Comparison of ENCODE assay signal across 14 mouse cellular contexts in genomic region chr9:91354434-91355269, GRCm38 (mm10). TPM values are rescaled to one million over a fixed set of nuclear protein-coding genes. Genes with fewer than 3 reads are reported as not detected.
DNase-seq lines count a peak whose midpoint lies in the region; ATAC-seq and TF ChIP-seq lines count a peak whose summit lies in the region.
"Had no signal": no experiment of that assay in that cellular context is flagged by ENCODE, and none has a peak within 500 bp of the region (broad histone marks: within the 10 kb centered on the region; RNA-seq: fewer than 3 reads in every experiment).

No protein-coding gene starts in this region.

- no peak for TF ChIP-seq CTCF in gastrocnemius, adult 2 months (IDR thresholded peaks at IDR 0.05)

- intact Hi-C loops in gastrocnemius, adult 2 months (cut with DNase I): no loop called here

- peaks cover 87% of the 10 kb centered on the region for H3K27me3 ChIP-seq in forebrain, embryonic 13.5 days
- peaks cover 74% of the 10 kb centered on the region for H3K27me3 ChIP-seq in midbrain, embryonic 14.5 days (ENCODE audit: control insufficient read depth, insufficient read depth, low read length)

- H3K4me1 ChIP-seq in forebrain, embryonic 13.5 days: peaks cover 16% of the 10 kb centered on the region
- H3K4me1 ChIP-seq in midbrain, embryonic 14.5 days (ENCODE audit: control insufficient read depth, insufficient read depth, low read length): peaks cover 6% of the 10 kb centered on the region; the same call in 1 of the 2 replicates

- no peaks in the 10 kb centered on the region for H3K36me3 ChIP-seq in forebrain, embryonic 13.5 days (ENCODE audit: poor library complexity, severe bottlenecking)
- H3K36me3 ChIP-seq in midbrain, embryonic 14.5 days (ENCODE audit: control insufficient read depth, insufficient read depth, low read length): no peaks in the 10 kb centered on the region
- H3K36me3 ChIP-seq: heart, embryonic 10.5 days; limb, embryonic 13.5 days had no signal

- peak; percentile 1; the same call in 1 of the 2 replicates for ATAC-seq in forebrain, embryonic 13.5 days
- ATAC-seq in midbrain, embryonic 14.5 days (ENCODE audit: low FRiP score, low TSS enrichment): no peak

- no peaks in the 10 kb centered on the region for H3K9me3 ChIP-seq in forebrain, embryonic 13.5 days (replicated peaks)
- no peaks in the 10 kb centered on the region for H3K9me3 ChIP-seq in midbrain, embryonic 14.5 days (ENCODE audit: control insufficient read depth, low read length)
- H3K9me3 ChIP-seq: heart, embryonic 10.5 days; limb, embryonic 13.5 days had no signal

- H3K4me3 ChIP-seq in forebrain, embryonic 13.5 days: peak overlapping the region; percentile 27
- H3K4me3 ChIP-seq in midbrain, embryonic 14.5 days (replicated peaks; ENCODE audit: low read depth, low read length): peak overlapping the region; percentile 24
- no peak overlapping the region for H3K4me3 ChIP-seq in gastrocnemius, adult 2 months
- H3K4me3 ChIP-seq: erythroblast, embryonic 14.5 days had no signal

- H3K27ac ChIP-seq in forebrain, embryonic 13.5 days: peak overlapping the region; percentile 86
- H3K27ac ChIP-seq in midbrain, embryonic 14.5 days (replicated peaks; ENCODE audit: low read depth, low read length): peak overlapping the region; percentile 78
- H3K27ac ChIP-seq in gastrocnemius, adult 2 months: no peak overlapping the region
- H3K27ac ChIP-seq: heart, embryonic 10.5 days; limb, embryonic 13.5 days had no signal

- WGBS in forebrain, embryonic 13.5 days: 11% methylated on average over 22 of the region's 22 CpGs
- WGBS in midbrain, embryonic 14.5 days: 10% methylated on average over 22 of the region's 22 CpGs

- H3K9ac ChIP-seq in forebrain, embryonic 13.5 days: peak overlapping the region; percentile 55
- no peak overlapping the region; the same call in 1 of the 2 replicates for H3K9ac ChIP-seq in midbrain, embryonic 14.5 days (replicated peaks; ENCODE audit: low read length)
- H3K9ac ChIP-seq: limb, embryonic 13.5 days had no signal

- peak; percentile 63 for DNase-seq in brain, adult 2 months (ENCODE audit: low read depth, low spot score)
- DNase-seq in cerebellum, adult 9-11 months: peak; percentile 76
- no peak for DNase-seq in midbrain, embryonic 14.5 days
- no peak for DNase-seq in thymus, postnatal 10 days (ENCODE audit: low spot score in 2 of 2)
- no peak for DNase-seq in gastrocnemius, adult 2 months
- no peak for DNase-seq in layer of hippocampus, adult 9-11 months
- DNase-seq in adrenal gland, adult 18-20 months (ENCODE audit: low spot score in 2 of 2): no peak
- DNase-seq: kidney, adult 18-20 months had no signal

- H3K4me2 ChIP-seq in forebrain, embryonic 13.5 days: peak overlapping the region; percentile 59
- H3K4me2 ChIP-seq in midbrain, embryonic 14.5 days (ENCODE audit: low read length): peak overlapping the region; percentile 54

RNA-seq across cellular contexts. Expression of gene Zic4, which starts 7.6 kb away (rescaled TPM):
- 48.4 and 62.0 TPM in 2 replicates for polyA plus RNA-seq in forebrain, embryonic 13.5 days (2015; fragmentation: Nextera tagmentation; extraction: Ambion mirVana)
- 32.4 and 49.1 TPM in 2 replicates for polyA plus RNA-seq in midbrain, embryonic 14.5 days (2014; fragmentation: Nextera tagmentation; extraction: Ambion mirVana)
- not detected for total RNA-seq in gastrocnemius, adult 2 months (2021)
- not detected for total RNA-seq in adrenal gland, adult 18-20 months (2021)
- polyA plus RNA-seq: spleen, adult 2 months; urinary bladder, adult 2 months had no signal

RNA-seq across cellular contexts. Expression of gene Zic1, which starts 11.0 kb away (rescaled TPM):
- 10.8 and 15.1 TPM in 2 replicates for polyA plus RNA-seq in forebrain, embryonic 13.5 days (2015; fragmentation: Nextera tagmentation; extraction: Ambion mirVana)
- 17.8 and 18.5 TPM in 2 replicates for polyA plus RNA-seq in midbrain, embryonic 14.5 days (2014; fragmentation: Nextera tagmentation; extraction: Ambion mirVana)
- total RNA-seq in gastrocnemius, adult 2 months (2021): 1 to 10 TPM in 1 of 2 experiments, under 1 TPM in 1; 0.81 to 1.4 TPM
- not detected for total RNA-seq in adrenal gland, adult 18-20 months (2021)
- polyA plus RNA-seq: erythroblast, embryonic 14.5 days; heart, embryonic 10.5 days; spleen, adult 2 months had no signal

Comparison
In these comparisons a context has a peak if more than half of its experiments do, and no peak if none do; other contexts are left out.
1. DNase-seq: peak in brain, adult 2 months (single experiment) and cerebellum, adult 9-11 months (single experiment); none in midbrain, embryonic 14.5 days (single experiment), thymus, postnatal 10 days (0 of 2), gastrocnemius, adult 2 months (single experiment), layer of hippocampus, adult 9-11 months (single experiment) and adrenal gland, adult 18-20 months (0 of 2).